Mouse (Mus musculus): ENCODE results near the gene T.

The T gene

DNA sequence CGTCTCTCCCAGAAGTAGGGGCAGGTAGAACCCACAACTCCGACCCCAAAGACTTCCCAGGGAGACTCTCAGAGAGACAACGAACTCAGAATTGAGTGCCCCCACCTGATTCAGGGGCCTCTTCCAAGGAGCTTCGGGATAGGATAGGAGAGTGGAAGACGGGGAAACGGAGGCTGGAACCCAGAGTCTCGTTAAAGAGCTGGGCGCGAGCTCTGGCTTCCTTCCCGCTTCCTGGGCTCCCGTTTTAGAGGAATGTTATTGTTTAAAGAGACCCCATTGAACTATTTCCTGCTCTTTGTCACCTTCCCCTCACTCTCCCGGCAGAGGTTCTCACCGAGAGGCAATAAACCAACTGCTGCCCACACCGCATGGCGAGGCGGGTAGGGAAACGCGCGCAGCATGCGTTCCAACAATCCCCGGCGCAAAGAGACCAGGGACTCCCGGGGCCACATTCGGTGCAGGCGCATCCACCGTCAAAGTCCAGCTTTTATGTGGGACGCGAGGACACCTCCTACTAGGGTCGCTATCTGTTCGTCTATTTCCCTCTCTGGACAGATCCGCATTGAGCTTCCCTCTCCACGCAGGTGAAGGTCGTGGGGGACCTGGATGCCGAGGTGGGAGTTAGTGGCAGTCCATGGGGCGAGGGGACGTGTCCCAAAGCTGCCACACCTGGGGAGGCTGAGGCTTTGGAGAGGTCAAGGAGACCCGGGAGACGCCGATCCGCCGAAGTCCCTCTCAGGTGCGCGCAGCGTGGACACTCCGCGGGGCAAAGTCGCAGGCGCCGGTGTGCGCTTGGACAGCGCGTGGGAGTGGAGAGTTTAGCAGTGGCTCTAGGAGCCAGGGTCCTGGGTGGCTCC, 874 bp upstream of the T start:
- no peak for DNase-seq (ENCODE audit: low spot score)

DNA sequence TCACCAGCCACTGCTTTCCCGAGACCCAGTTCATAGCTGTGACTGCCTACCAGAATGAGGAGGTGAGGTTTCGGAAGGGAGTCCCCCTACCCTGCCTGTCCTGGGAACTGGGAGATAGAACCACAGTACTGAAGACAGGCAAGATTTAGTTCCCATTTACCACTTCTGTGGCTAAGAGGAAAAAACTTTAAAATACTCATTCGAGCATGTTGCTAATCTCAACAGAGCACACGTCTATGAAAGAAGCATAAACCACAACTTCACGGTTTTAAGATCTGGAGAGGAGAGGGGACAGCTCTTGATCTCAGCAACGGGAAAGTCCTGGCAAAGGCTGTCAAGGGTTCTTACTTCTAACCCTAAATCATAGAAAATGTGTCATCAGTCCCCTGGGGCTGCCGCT, 2.0 kb downstream of the T start:
- no peak for DNase-seq (ENCODE audit: low spot score)

DNA sequence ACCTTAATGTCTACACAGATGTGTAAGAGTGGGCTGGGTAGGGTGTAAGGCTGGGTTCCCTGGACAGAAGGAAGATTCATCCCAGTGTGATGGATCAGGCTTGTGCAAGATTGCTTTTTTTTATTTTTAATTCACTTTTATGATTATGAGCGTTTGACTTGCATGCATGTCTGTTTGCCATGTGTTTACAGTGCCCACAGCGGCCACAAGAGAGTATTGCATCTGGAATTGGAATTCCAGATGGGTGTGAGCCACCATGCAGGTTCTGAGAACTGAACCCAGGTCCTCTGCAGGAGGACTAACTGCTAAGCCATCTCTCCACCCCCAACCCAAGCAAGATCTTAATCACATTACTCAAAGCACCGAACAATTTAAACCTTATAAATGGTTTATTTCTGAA, 9.8 kb downstream of the T start:
- DNase-seq (ENCODE audit: low spot score), result no peak

DNA sequence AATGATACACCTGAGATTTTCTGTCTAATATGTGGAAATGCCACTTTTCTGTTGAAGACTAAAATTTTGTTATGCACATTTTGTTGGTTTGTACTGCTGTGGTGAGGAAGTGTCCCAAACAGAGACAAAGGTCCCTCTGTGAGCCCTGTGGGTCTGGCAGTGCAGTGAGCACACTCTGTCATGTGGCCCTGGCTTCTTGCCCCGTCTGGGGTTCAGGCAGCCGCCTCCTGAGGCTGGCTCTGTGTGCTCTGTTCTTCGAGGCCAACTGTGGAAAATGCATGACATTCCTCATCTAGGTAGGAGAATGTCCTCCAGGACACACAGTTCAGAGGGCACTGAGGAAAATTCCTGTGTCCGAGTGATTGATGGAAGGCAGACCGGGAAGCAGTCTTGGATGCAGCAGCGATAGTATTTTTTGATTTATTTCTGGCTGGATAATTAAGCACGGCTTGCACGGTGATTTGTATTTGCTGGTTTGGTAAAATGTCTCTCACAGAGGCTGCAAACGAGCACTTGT, 13.5 kb downstream of the T start:
- DNase-seq (ENCODE audit: low spot score), result no peak

DNA sequence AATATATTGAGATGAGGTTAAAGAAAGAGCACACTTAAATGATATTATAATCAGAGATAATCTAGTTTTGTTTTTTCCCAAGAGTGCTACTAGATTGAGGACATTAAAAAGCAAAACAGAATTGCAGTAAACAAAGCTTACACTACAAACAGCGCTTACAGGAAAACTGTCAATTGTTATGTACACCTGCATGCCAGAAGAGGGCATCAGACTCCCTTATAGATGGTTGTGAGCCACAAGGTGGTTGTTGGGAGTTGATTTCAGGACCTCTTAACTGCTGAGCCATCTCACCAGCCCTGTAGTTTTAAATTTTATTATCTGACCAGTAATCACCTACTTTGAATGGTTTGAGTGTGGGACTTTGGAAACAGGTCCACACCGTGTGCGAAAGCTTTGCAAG, 14.1 kb downstream of the T start:
- DNase-seq (ENCODE audit: low spot score), result no peak

DNA sequence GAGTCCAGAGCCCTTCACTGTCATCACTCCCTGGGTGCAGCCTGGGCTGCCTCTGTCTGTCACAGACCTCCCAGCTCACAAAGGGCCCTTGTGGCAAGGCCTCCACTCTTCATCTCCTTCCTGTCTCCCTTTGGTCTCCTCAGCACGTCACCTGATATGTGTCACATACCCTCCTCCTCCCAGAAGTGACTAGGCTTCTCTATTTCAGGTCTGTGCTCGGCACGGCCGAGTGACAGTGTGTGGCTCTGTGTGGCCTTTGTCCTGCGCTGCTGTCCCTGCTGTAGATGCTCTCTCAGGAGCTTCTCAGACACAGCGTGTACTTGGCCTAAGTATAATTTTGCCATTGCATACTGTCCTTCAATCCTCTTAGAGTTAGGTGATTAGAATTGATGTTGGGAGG, 21.0 kb downstream of the T start:
- DNase-seq (ENCODE audit: low spot score), result no peak

DNA sequence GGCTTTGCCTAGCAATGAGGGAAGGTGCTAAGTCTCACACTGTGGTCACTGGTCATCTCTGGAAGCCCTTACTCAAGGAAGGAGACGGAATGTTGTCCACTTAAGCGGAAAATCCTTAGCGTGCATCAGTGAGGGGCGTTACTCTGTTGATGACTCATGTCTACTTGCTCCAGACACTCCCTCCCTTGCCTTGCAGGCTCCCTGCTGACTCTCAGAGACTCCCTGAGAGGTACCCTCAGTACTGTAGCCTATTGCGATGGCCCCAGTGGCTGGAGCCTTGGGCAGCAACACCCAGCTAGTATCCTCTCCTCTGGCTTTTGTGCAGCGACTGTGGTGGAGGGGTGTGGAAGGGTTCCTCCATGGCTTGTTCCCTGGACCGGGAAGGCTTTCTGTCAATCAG, 21.4 kb downstream of the T start:
- DNase-seq (ENCODE audit: low spot score), result no peak

DNA sequence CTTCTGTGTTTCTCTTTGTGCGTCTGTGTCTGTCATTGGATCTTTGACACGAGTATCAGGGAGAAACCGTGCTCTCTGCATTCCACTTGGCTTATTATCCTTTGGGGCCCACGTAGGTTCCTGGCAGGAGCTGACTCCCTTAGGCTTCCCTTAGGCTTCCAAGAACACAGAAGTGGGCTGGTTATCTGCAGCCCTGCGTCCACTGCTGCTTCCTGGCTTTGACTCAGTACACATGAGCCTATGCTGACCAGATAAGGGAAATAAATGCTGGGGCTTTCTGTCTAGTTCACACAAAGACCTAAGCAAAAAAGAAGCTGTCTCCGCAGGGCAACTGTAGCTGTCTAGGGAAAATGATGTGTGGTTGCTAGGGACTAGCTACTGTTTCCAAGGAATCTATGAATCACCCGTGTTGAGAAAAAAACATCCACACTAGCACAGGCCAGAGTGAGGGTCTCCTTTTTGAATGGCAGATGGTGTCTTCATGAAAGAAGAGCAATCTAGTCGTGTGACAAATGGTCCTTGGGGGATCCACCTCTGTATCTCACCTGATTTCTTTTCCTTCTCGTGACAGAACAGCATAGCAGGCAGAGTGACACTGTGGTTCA, 22.7 kb downstream of the T start:
- no peak for DNase-seq (ENCODE audit: low spot score)

DNA sequence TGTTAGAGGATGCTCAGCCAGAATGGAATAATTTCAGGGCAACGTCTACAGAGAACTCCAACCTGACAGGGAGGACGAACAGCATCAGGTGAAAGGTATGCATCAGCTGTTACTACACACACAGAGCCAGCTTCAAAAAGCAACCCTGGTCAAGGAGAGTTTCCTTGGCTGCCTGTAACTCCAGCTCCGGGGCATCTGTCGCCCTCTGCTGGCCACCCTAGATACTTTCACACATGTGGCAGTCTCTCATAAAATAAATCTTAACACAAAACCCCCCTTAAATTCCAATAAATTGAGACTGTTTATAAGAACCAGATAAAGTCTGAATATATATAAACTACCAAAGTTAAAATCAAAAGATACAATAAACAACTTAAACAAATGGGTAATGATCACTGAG, 27.3 kb downstream of the T start:
- DNase-seq (ENCODE audit: low spot score), result no peak

DNA sequence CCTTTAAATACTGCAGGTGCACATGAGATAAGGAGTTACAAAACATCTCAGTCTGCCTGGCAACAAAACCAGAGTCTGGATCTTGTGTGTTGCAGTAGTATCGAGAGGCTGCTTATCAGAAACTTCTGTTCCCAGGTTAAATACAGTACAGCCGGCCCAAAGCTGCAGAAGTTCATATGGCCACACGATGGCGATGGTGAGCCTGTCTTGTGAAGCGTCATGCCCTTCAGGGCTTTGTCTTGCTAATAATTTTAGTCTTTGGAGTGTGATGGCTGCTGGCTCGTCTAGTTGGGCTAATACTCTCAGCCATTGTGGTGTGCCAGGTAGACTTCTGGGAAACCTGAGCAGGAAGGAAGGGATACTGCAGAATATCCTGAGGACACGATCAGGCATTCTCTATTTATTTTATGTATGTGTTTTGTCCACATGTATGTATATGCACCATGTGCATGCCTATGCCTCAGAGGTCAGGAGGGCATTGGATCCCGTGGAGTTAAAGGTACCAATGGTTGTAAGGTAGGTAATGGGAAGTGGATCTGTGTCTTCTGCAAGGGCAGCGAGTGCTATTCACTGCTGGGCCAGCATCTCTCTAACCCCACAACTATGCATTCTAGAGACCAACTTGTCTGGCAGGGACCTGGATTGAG, 29.4 kb downstream of the T start:
- no peak for DNase-seq (ENCODE audit: low spot score)

DNA sequence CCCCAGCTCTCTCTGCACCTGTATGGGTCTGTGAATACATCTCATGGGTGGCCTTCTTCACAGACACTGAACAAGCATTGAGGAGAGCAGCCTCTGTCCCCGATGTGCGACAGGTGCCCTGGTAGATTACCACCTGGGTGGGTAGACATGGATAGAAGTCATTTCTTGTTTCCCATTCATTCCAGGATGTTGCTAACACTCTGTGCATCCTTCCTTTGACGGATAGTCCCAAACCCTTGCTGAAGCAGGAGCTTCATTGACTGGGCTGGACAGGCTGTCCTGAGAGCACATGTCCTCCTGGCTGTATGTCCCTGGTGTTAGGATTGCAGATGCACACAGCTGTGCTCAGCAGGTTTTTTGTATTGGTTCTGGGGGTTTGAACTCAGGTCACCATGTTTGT, 33.5 kb downstream of the T start:
- DNase-seq (ENCODE audit: low spot score), result no peak

DNA sequence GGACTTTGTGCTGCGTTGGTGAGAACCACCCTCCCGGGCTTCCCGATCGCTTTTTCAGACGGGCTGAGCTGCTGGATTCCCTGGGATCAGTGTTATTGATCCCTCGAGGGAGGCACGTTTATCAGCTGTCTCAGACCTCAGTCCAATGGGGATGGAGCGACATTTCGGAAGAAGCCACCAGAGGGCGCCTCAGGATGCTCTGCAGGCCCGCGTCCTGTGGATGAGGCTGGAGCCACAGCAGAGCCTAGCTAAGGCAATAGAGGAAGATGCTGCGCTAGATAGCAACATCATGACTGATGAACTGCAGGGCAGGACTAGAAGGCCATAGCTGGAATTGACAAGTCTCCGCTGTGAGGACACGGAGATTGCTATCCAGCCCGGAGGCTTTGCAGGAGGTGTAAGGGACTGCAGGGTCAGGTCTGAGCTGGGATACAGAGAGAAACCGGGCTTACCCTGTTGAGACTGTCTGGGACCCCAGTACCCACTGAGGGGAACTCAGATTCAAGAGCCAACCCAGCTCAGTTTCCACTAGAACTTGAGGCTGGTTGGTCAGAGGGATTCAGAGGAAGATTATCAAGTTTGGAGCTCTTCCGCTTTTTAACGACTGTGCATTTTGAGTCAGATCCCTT, 34.6 kb downstream of the T start:
- DNase-seq (ENCODE audit: low spot score), result no peak

DNA sequence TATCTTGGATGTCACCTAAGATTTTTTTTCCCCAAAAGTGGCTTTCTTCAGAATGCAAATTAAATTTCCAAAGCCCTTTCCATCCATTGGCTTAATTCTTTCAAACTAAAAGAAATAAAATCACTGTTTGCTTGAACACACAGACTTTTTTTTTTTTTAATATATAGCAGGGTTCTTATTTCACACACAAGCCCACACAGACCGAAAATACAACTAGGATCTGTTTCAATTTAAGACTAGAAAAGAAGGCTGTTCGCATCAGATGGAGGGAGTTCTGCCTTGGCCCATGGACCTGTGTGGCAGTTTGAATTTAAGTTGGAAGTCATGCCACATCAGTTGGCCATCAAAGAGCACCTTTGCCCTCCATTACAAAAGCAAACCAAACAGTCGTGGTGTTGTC, 44.3 kb downstream of the T start:
- no peak for DNase-seq (ENCODE audit: low spot score)

DNA sequence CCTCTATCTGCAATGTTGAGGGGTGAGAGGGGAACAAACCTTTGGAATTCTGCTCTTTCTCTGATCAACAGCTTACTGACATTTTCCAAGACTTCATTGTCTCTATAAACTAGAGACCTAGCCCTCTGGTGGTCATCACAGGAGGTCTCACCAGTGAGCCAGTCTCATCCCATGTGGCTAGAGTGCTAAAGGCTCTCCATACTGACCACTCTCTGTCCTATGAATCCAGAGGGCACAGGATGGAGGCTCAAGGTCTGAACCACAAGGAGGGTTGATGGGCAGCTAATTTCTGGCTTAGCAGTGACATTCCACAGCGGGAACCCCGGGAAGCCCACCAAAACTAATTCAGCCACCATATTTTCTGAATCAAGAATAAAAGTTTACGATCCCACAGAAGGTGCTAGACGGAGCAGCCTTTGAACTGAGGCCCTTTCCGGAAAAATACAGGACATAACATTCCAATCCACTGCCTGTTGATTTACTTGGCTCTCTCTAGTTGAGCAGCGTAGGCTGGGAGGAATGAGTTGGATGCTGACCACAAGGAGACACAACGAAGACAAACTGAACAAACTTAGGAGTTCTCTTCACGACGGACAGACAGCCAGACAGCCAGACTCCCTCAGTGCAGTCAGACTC, 45.4 kb downstream of the T start:
- DNase-seq (ENCODE audit: low spot score), result no peak

DNA sequence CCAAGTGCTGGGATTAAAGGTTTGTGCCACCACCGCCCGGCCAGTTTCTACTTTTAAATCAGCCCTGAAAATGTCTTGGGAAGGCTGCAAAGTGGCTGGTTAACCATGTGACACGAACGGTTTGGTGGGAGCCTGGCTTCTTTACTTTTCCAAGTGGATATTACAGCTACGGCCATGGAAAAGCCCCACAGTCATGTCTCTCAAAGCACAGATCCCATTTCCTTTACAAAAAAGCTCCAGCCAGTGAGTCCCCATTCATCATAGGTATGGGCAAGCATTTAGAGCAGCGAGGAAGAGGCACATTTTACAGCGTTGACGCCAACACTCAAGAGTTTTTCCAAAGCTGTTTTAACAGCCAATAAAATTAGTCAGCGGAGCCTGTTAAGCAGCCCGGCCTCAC, 47.6 kb downstream of the T start:
- no peak for DNase-seq (ENCODE audit: low spot score)

DNA sequence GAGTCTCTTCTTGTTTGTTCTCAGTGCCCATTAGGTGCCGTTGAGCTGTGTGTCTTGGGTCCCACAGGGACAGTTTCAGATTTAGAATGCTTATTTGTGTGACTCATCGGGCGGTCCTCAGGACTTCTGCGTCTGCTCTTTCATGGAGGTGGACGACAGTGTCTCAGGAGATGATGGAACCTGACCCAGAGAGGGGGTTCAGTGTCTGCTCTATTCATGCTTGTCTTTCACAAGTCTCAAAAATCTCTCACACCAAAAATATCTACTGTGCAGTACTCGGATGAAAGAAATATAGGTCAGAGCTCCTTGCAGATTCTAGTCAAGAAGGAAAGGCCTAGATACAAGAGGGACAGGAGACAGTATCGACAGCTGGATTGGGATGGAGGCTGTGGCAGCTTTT, 48.7 kb downstream of the T start:
- DNase-seq (ENCODE audit: low spot score), result no peak

DNA sequence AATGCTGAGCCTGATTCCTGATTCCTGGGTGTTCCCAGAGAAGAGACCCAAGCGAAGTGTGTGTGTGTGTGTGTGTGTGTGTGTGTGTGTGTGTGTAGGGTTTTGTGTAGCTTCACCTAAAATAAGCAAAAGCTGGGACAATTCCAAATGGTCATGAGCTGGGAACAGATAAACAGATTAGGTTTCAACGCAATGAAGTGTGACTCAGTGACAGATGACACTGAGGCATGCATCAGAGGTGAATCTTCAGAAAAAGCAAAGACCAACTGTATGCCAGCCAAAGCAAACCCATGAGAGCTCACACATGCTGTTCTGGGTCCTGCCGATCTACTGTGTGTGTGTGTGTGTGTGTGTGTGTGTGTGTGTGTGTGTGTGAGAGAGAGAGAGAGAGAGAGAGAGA, 50.0 kb downstream of the T start:
- no peak for DNase-seq (ENCODE audit: low spot score)

DNA sequence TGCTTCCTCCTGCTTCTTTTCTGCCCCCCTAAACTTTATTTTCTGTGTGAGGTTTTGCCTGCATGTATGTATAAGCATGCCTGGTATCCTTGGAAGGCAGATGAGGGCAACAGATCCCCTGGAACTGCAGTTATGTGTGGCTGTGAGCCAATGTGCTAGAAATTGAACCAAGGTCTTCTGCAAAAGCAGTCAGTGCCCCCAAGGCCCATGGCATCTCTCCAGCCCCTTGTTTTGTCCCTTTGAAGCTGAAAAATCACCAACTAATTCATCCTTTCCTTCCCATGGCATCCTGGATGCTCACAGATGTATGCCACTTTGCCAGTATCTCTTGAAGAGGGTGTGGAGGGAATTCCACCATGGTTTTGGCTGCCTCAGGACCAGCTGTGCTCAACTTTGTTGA, 50.9 kb downstream of the T start:
- no peak for DNase-seq (ENCODE audit: low spot score)

DNA sequence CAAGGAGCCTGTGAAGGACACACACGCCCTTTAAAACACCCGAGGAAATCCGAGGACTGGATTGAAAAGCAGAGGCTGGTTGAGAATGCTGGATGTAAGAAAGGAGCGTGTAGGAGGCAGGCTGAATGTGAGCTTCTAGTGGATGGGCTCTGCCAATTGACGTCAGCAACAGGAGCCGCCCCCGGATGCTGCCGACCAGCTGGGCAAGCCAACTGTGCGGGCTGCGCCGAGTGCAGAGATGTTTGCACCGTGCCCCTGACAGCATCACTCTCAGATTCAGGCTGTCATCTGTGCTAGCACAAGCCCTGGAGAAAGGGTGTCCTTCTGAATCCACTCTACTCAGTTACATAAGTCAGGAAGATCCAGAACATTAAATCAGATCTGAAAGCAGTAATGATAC, 53.6 kb downstream of the T start:
- DNase-seq (ENCODE audit: low spot score), result no peak

DNA sequence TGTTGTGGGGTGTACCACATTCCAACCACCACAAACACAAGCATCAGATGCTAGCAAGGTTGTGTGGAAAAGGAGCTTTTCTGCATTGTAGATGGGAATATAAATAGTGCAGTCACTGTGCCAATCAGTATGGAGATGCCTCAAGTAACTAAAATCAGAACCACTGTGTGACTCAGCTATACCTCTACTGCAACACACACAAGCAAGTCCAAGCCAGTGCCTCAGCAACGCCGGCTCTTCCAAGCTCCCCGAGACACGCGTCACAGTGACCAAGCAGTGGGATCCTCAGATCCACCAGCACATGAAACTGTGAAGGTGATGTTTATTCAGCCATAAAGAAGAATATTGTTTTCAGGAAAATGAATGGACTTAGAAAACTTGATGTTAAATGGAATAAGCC, 56.7 kb downstream of the T start:
- DNase-seq (ENCODE audit: low spot score), result no peak

All from urinary bladder, postnatal 10 days (tissue).